Mouse (Mus musculus): ENCODE measurements around the gene Eri3. TPM values are rescaled to one million over a fixed set of nuclear protein-coding genes. Genes with fewer than 3 reads are reported as not detected.

The Eri3 gene
- polyA plus RNA-seq, 1 experiment from 2014 or later = 102 TPM

DNA sequence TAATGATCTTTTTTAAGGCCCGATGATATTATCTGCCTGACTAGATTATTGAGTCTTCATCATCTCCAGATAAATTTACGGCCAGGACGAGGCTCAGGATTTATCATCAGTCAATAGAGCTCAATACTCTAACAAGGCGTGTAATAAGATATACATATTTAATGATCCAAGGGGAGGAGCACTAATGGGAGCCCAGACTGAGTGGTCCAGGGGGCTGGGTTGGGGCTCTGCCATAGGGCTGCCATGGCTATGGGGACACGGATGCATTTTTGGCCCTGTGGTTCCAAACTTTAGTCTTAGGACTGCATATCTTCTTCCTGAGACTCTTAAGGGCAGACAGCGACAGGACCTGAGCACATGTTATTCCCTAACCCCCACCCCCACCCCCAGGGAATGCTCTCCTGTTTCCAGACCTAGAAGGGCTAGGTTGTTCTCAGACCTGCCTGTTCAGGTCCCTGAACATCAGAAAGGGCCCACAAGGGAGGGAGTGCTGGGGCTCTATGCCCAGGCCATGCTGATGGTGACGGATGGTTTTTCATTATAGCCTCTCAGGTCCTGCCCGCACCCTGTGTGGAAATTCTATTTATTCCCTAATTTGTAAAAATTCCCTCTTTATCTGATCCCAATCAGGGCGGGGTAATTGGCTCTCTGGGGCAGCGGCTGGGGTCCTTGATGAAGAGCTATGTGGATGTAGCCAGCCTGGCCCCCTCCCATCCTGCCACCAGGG is 114.4 kb downstream of the Eri3 start:
- peaks cover 22% of the 10 kb centered on the region for H3K36me3 ChIP-seq
- no peak overlapping the region for H3K4me2 ChIP-seq
- no peaks in the 10 kb centered on the region for H3K27me3 ChIP-seq (replicated peaks)
- no peak overlapping the region for H3K27ac ChIP-seq (replicated peaks)
- no peak overlapping the region for H3K9ac ChIP-seq
- no peaks in the 10 kb centered on the region for H3K9me3 ChIP-seq
- H3K4me1 ChIP-seq = peaks cover 2% of the 10 kb centered on the region; the same call in 1 of the 2 replicates
- H3K4me3 ChIP-seq = no peak overlapping the region
- ATAC-seq (ENCODE audit: extremely low read depth, insufficient number of reproducible peaks, low FRiP score, low TSS enrichment) = no peak
- 87% methylated on average over 10 of the region's 10 CpGs for WGBS

DNA sequence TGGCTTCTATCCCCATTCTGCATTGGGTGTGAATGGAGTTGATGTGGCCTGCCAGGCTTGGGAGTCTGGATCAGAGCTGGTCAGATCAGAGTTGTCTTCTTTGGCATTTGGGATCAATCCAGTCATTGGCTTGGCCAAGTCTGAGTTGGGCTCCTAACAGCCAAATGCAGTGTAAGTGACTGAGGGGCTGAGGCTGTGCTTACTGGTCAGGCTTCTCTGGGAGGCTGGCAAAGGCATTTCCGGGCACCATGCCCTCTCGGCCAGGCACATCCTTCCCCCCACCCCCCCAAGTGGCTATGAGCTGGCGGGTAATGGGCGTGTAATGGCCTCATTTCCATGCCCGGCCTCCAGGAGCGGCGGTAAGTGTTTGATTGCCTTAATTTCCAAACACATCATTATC is 115.4 kb downstream of the Eri3 start:
- no peaks in the 10 kb centered on the region for H3K9me3 ChIP-seq
- H3K27ac ChIP-seq (replicated peaks) = no peak overlapping the region
- H3K27me3 ChIP-seq (replicated peaks) = no peaks in the 10 kb centered on the region
- no peak overlapping the region for H3K4me2 ChIP-seq
- ATAC-seq (ENCODE audit: extremely low read depth, insufficient number of reproducible peaks, low FRiP score, low TSS enrichment) = no peak
- peaks cover 15% of the 10 kb centered on the region for H3K36me3 ChIP-seq
- 91% methylated on average over 7 of the region's 7 CpGs for WGBS
- H3K4me3 ChIP-seq = no peak overlapping the region
- no peak overlapping the region for H3K9ac ChIP-seq
- no peaks in the 10 kb centered on the region for H3K4me1 ChIP-seq

DNA sequence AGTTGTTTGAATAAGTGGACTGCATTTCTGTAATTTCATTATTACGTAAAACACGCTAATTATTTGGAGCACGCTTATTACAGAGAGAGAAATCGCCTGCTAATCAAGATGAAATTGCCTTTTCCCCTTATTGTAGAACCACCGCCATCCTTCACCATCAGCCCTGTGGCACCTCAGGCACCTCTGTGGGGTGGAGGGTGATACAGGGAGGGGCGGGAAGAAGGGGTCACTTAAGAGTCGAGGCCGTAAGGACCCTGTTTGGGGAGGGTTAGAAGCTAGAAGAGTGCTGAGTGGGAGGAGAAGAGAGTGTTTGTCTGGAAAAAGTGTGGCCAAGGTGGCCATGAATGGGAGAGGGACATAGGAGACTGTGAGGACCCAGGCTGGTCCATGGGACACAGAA is 115.9 kb downstream of the Eri3 start:
- Histone ChIP-seq H3K27me3 (replicated peaks) (no peaks in the 10 kb centered on the region), H3K9ac (no peak overlapping the region), H3K36me3 (peaks cover 9% of the 10 kb centered on the region), H3K4me1 (no peaks in the 10 kb centered on the region), H3K4me2 (no peak overlapping the region), H3K9me3 (no peaks in the 10 kb centered on the region), H3K4me3 (no peak overlapping the region), H3K27ac (replicated peaks) (no peak overlapping the region)
- no peak for ATAC-seq (ENCODE audit: extremely low read depth, insufficient number of reproducible peaks, low FRiP score, low TSS enrichment)
- WGBS = 80% methylated on average over 8 of the region's 8 CpGs

DNA sequence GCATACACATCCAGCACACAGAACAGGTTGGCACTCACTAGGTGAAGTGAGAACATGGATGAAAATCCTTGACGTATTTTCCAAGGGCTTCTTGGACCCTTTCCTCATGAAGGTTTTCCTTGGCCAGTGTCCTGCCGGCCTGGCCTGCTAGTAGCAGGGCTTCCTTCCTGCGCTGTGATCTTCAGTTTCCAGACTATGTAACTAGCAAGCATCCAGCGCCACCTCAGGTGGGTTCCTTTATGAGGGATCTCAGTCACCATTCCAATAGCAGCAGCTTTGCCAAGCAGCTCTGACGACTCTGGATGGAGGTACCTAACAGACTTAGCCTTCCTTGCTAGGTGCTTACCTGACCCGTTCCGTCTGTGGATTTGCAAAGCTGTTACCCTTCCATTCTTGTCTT is 119.7 kb downstream of the Eri3 start:
- WGBS = 70% methylated on average over 7 of the region's 7 CpGs
- Histone ChIP-seq H3K36me3 (peaks cover 24% of the 10 kb centered on the region), H3K9me3 (no peaks in the 10 kb centered on the region), H3K4me3 (no peak overlapping the region), H3K27ac (replicated peaks) (no peak overlapping the region), H3K27me3 (replicated peaks) (no peaks in the 10 kb centered on the region), H3K4me2 (no peak overlapping the region), H3K9ac (no peak overlapping the region), H3K4me1 (no peaks in the 10 kb centered on the region)
- no peak for ATAC-seq (ENCODE audit: extremely low read depth, insufficient number of reproducible peaks, low FRiP score, low TSS enrichment)

DNA sequence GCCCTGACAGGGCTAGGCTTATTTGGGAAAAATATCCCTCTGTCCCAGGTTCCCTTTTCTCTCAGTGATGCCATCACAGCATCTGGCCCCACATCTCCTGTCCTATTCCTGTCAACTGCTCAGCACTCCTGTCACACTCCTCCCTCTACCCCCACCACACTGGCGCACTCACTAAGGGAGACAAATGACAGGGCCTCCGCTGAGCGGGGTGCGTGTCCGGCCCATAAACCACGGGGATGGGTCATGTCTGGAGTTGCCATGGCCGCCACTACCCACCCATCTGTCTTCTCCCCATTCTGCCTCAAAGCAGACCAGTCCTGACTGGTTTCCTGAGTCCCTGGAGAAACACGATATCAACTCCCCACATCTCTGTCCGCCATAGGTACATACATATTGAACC is 121.9 kb downstream of the Eri3 start:
- Histone ChIP-seq H3K27me3 (replicated peaks) (no peaks in the 10 kb centered on the region), H3K9me3 (no peaks in the 10 kb centered on the region), H3K9ac (no peak overlapping the region), H3K4me1 (no peaks in the 10 kb centered on the region), H3K4me3 (no peak overlapping the region), H3K4me2 (no peak overlapping the region), H3K27ac (replicated peaks) (no peak overlapping the region), H3K36me3 (peaks cover 45% of the 10 kb centered on the region)
- WGBS = 63% methylated on average over 9 of the region's 9 CpGs
- no peak for ATAC-seq (ENCODE audit: extremely low read depth, insufficient number of reproducible peaks, low FRiP score, low TSS enrichment)

DNA sequence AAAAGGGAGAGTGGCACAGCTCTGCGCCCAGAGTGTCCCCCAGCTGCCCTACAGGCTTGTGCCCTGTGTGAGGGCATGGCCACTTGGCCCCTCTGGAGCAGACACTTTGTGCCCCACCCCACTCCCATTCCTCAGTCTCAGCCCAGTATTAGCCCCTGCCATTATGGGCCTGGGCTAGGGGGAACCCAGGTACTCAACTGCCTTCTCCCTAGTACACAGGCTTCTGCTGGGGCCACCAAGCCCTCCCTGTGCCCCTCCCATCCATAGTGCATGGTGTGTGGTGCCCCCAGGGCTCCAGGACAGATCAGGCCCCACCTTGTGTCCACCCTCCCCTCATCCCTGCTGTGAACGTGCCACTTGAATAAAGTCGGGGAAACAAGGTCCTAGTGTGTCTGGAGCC is 123.7 kb downstream of the Eri3 start:
- H3K4me1 ChIP-seq = no peaks in the 10 kb centered on the region
- H3K4me2 ChIP-seq = no peak overlapping the region
- no peak; the same call in 1 of the 2 replicates for ATAC-seq (ENCODE audit: extremely low read depth, insufficient number of reproducible peaks, low FRiP score, low TSS enrichment)
- WGBS = 88% methylated on average over 3 of the region's 3 CpGs
- H3K27me3 ChIP-seq (replicated peaks) = no peaks in the 10 kb centered on the region
- H3K27ac ChIP-seq (replicated peaks) = no peak overlapping the region
- H3K9ac ChIP-seq = no peak overlapping the region
- H3K9me3 ChIP-seq = no peaks in the 10 kb centered on the region
- peaks cover 63% of the 10 kb centered on the region for H3K36me3 ChIP-seq
- no peak overlapping the region for H3K4me3 ChIP-seq

DNA sequence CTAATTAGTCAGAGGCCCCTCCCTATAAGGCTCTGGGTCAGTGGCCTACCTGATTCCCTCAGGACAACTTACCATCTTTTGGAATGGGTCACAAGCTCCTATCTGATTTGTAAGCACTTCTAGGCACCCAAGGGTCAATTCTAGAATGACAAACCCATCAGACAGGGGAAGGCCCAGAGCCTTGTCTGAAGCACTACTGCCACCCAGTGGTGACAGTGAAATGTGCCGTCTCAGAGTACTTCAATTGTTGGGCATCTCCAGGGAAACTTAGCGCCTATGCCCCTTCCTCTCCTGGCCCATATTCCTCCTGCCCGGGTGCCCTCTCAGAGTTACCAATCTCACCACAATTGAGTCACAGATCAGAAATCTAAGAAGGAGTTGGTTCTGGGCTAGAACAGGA is 126.7 kb downstream of the Eri3 start:
- peaks cover 85% of the 10 kb centered on the region for H3K36me3 ChIP-seq
- no peak for ATAC-seq (ENCODE audit: extremely low read depth, insufficient number of reproducible peaks, low FRiP score, low TSS enrichment)
- H3K9me3 ChIP-seq = no peaks in the 10 kb centered on the region
- H3K4me2 ChIP-seq = no peak overlapping the region
- H3K27ac ChIP-seq (replicated peaks) = no peak overlapping the region
- H3K27me3 ChIP-seq (replicated peaks) = no peaks in the 10 kb centered on the region
- 25% methylated on average over 3 of the region's 3 CpGs for WGBS
- no peak overlapping the region for H3K4me3 ChIP-seq
- H3K9ac ChIP-seq = no peak overlapping the region
- peaks cover 9% of the 10 kb centered on the region for H3K4me1 ChIP-seq

DNA sequence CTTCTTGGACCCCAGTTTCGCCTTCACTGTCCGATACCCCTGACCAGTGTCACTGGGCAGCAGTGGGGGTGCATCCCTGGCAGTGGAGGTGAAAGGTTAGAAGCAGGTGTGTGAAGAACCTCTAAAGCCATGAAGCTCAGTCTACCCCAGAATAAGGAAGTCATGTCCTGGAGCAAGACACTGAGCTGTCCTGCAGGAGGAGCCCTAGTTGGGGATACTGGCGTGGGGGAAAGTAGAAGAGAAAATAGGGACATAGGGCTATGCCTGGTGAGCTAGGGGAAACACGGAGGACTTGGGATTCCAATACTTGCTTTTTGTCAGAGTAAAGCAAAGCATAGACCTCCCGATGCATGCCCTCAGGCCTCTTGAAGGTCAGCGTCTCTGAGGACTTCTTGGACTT is 130.8 kb downstream of the Eri3 start:
- H3K4me3 ChIP-seq = peak overlapping the region; percentile 67
- H3K27me3 ChIP-seq (replicated peaks) = no peaks in the 10 kb centered on the region
- H3K9ac ChIP-seq = peak overlapping the region; percentile 86; the same call in 1 of the 2 replicates
- WGBS = 71% methylated on average over 6 of the region's 6 CpGs
- no peaks in the 10 kb centered on the region for H3K9me3 ChIP-seq
- no peak for ATAC-seq (ENCODE audit: extremely low read depth, insufficient number of reproducible peaks, low FRiP score, low TSS enrichment)
- peaks cover 18% of the 10 kb centered on the region for H3K4me1 ChIP-seq
- H3K4me2 ChIP-seq = peak overlapping the region; percentile 91
- H3K27ac ChIP-seq (replicated peaks) = no peak overlapping the region
- peaks cover 50% of the 10 kb centered on the region for H3K36me3 ChIP-seq

DNA sequence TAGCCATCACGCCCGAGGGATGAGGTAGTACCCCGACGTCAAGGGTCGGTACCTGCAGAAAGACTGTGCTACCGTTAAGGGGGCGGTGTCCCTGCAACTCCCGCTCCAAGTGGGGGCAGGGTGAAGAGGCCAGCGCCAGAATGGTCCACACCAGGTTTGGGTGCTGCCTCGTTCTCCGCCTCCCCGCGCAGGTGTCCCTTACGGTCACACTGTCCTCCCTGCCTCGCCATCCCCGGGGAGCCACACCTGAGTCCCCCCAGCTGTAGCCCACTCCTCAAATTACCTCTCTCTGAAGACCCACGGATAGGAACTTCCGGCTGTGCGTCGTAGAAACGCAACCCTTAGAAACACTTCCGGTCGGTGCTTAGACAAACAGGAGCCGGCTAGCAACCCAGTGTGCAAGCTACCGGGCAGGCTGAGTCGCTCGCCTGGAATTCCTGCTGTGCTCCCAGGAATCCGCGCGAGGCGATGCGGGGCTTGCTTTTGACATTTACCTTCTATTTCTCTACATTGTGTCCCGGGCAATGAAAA is 131.8 kb downstream of the Eri3 start, which contains the start of gene Dmap1:
Gene Dmap1 (minus strand): TSS at position 343 of the 531 bp plus-strand sequence.
- Histone ChIP-seq H3K4me3 (peak within 1 kb of the TSS; percentile 67), H3K27ac (replicated peaks) (peak within 1 kb of the TSS; percentile 8; the same call in 1 of the 2 replicates), H3K4me1 (peaks cover 18% of the 10 kb centered on the region), H3K36me3 (peaks cover 41% of the 10 kb centered on the region), H3K4me2 (peak within 1 kb of the TSS; percentile 91), H3K27me3 (replicated peaks) (no peaks in the 10 kb centered on the region), H3K9ac (peak within 1 kb of the TSS; percentile 86), H3K9me3 (no peaks in the 10 kb centered on the region)
- WGBS = under 1% methylated on average over 33 of the region's 33 CpGs
- 0 out of 2 replicates have a peak, but pooled peaks have one; percentile 37 for ATAC-seq (ENCODE audit: extremely low read depth, insufficient number of reproducible peaks, low FRiP score, low TSS enrichment)

DNA sequence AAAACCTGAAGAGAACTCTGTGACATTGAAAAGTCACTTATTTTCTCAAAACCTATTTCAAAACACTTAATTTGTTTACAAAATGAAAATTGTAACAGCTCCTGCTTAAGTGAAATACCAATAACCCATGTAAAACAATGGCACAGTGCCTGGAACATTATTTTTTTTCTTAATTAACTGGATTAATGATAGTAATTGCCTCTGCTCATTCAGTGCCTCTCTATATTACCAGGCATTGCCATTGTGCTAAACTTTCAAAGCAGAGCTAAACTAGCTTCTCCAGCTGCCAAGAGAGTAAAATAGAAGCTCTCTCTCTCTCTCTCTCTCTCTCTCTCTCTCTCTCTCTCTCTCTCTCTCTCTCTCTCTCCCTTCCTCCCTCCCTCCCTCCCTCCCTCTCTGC is 132.3 kb downstream of the Eri3 start:
- H3K4me2 ChIP-seq = peak overlapping the region; percentile 91
- H3K36me3 ChIP-seq = peaks cover 36% of the 10 kb centered on the region
- H3K4me1 ChIP-seq = peaks cover 18% of the 10 kb centered on the region
- peak overlapping the region; percentile 67 for H3K4me3 ChIP-seq
- no peak for ATAC-seq (ENCODE audit: extremely low read depth, insufficient number of reproducible peaks, low FRiP score, low TSS enrichment)
- no peaks in the 10 kb centered on the region for H3K9me3 ChIP-seq
- H3K27ac ChIP-seq (replicated peaks) = 0 out of 2 replicates have a peak overlapping the region, but pooled peaks have one; percentile 8
- H3K27me3 ChIP-seq (replicated peaks) = no peaks in the 10 kb centered on the region
- H3K9ac ChIP-seq = peak overlapping the region; percentile 86

DNA sequence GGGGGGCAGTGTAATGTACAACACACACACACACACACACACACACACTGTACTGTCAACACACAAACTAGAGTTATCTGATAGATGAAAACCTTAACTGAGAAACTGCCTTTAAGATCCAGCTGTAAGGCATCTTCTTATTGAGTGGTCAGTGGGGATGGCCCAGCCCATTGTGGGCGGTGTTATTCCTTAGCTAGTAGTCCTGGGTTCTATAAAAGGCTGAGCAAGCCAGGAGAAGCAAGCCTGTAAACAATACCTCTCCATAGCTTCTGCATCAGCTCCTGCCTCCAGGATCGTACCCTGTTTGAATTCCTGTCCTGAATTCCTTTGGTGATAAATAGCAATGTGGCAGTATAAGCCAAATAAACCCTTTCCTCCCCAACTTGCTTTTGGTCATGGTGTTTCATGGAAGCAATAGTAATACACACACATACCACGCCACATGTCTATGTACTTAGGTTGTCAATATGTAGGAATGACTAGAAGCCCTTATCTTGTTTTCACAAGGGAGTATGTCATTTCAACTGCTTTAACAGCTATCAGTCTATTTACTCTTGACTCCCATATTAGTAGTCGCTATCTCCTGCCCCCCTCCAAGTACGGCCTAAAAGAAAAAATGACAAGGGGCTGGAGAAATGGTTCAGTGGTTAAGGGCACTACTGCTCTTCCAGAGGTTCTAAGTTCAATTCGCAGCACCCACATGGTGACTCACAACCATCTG is 133.0 kb downstream of the Eri3 start:
- no peak overlapping the region for H3K4me3 ChIP-seq
- WGBS = 60% methylated on average over 6 of the region's 6 CpGs
- no peaks in the 10 kb centered on the region for H3K9me3 ChIP-seq
- no peak overlapping the region for H3K27ac ChIP-seq (replicated peaks)
- H3K9ac ChIP-seq = no peak overlapping the region
- H3K4me2 ChIP-seq = peak overlapping the region; percentile 91; the same call in 1 of the 2 replicates
- no peaks in the 10 kb centered on the region for H3K27me3 ChIP-seq (replicated peaks)
- peaks cover 18% of the 10 kb centered on the region for H3K4me1 ChIP-seq
- no peak for ATAC-seq (ENCODE audit: extremely low read depth, insufficient number of reproducible peaks, low FRiP score, low TSS enrichment)
- peaks cover 29% of the 10 kb centered on the region for H3K36me3 ChIP-seq
